Mouse (Mus musculus) CH12.LX (cell line): ENCODE data around the gene Ccdc57. TPM values are rescaled to one million over a fixed set of nuclear protein-coding genes. Genes with fewer than 3 reads are reported as not detected.

Source experiments
- DNase-seq: peaks from one replicate; pipeline ENCODE4 v3.0.0-alpha.2; 2013; ENCODE audit errors: extremely low read depth
- H3K27ac ChIP-seq: 2 replicates; pipeline ENCODE4 v1.5.1; 2012; ENCODE audit warnings: low read depth, mild to moderate bottlenecking, control low read depth, moderate library complexity; ENCODE audit not compliant: insufficient read depth
- H3K27me3 ChIP-seq: replicated peaks from 2 replicates; pipeline ENCODE3; 2012; ENCODE audit warnings: inconsistent platforms
- H3K36me3 ChIP-seq, 2 experiments: replicated peaks in 1 of 2; 2 replicates each; pipeline versions ENCODE3 to v1.6.1; 2012; ENCODE audit warnings: inconsistent platforms in 1 of 2, low read length in 1 of 2, mild to moderate bottlenecking in 1 of 2, mixed read lengths in 1 of 2, moderate library complexity in 1 of 2; ENCODE audit not compliant: control insufficient read depth in 1 of 2, insufficient read depth in 1 of 2
- H3K4me1 ChIP-seq, 2 experiments: 2 replicates each; pipeline ENCODE4 v1.6.1; 2012; ENCODE audit warnings: inconsistent platforms in 1 of 2, moderate library complexity in 1 of 2; ENCODE audit not compliant: insufficient read depth in 2 of 2, control insufficient read depth in 1 of 2
- H3K4me2 ChIP-seq: 2 replicates; pipeline ENCODE4 v1.6.1; 2012; ENCODE audit warnings: low read depth, mild to moderate bottlenecking, control low read depth; ENCODE audit not compliant: poor library complexity, insufficient read depth, severe bottlenecking
- H3K4me3 ChIP-seq, 3 experiments: fragments of 150-350 bp in 1 of 3; sonication (generic) in 1 of 3; replicated peaks in 1 of 3; 2 replicates each; pipeline versions ENCODE3 to v1.5.1; 2011 to 2012; ENCODE audit warnings: low read depth in 2 of 3, low read length in 2 of 3, mild to moderate bottlenecking in 2 of 3, moderate library complexity in 2 of 3, control low read depth in 1 of 3, improper control_type of control experiment in 1 of 3, inconsistent platforms in 1 of 3, mixed read lengths in 1 of 3; ENCODE audit not compliant: poor library complexity in 1 of 3
- H3K79me2 ChIP-seq: replicated peaks from 2 replicates; pipeline ENCODE4 v1.6.1; 2012; ENCODE audit warnings: mild to moderate bottlenecking, moderate library complexity; ENCODE audit not compliant: control insufficient read depth, poor library complexity, insufficient read depth, severe bottlenecking; ENCODE audit errors: extremely low read depth
- H3K9ac ChIP-seq: 2 replicates; pipeline ENCODE4 v1.6.1; 2012; ENCODE audit warnings: low read depth, mild to moderate bottlenecking, control low read depth, moderate library complexity; ENCODE audit not compliant: insufficient read depth
- H3K9me3 ChIP-seq: replicated peaks from 2 replicates; pipeline ENCODE3; 2012; ENCODE audit warnings: low read length, inconsistent platforms, mixed read lengths
- CHD2 ChIP-seq: IDR thresholded peaks from 2 replicates; pipeline ENCODE4 v1.6.1; 2011; ENCODE audit warnings: low read length, improper control_type of control experiment
- E2F4 ChIP-seq: IDR thresholded peaks from 2 replicates; pipeline ENCODE4 v1.6.1; 2011; ENCODE audit warnings: low read depth, low read length, improper control_type of control experiment; ENCODE audit not compliant: insufficient replicate concordance
- GABPA ChIP-seq: IDR thresholded peaks from 2 replicates; pipeline ENCODE4 v1.6.1; 2012; ENCODE audit warnings: low read depth, low read length, improper control_type of control experiment, inconsistent platforms; ENCODE audit not compliant: insufficient replicate concordance
- IRF4 ChIP-seq: IDR thresholded peaks from 2 replicates; pipeline ENCODE4 v1.6.1; 2014; ENCODE audit warnings: low read depth, mild to moderate bottlenecking, inconsistent platforms, low read length, improper control_type of control experiment
- MAZ ChIP-seq: IDR thresholded peaks from 2 replicates; pipeline ENCODE4 v1.6.1; 2012; ENCODE audit warnings: low read depth, mild to moderate bottlenecking, inconsistent platforms, low read length, improper control_type of control experiment, moderate library complexity
- MYC ChIP-seq: IDR thresholded peaks from 2 replicates; pipeline ENCODE4 v1.6.1; 2011; ENCODE audit warnings: low read depth, mild to moderate bottlenecking, improper control_type of control experiment, low read length
- POLR2AphosphoS2 ChIP-seq: IDR thresholded peaks from 2 replicates; pipeline ENCODE4 v1.6.1; 2011; ENCODE audit warnings: low read depth, low read length, improper control_type of control experiment
- RAD21 ChIP-seq: IDR thresholded peaks from 2 replicates; pipeline ENCODE4 v1.6.1; 2011; ENCODE audit warnings: low read depth, mild to moderate bottlenecking, low read length, improper control_type of control experiment, moderate library complexity
- RCOR1 ChIP-seq: conservative IDR thresholded peaks from 2 replicates; pipeline ENCODE4 v1.6.1; 2012; ENCODE audit warnings: low read depth, mild to moderate bottlenecking, inconsistent platforms, low read length, improper control_type of control experiment
- SMC3 ChIP-seq: IDR thresholded peaks from 2 replicates; pipeline ENCODE4 v1.6.1; 2011; ENCODE audit warnings: low read depth, low read length, improper control_type of control experiment
- TCF12 ChIP-seq: IDR thresholded peaks from 2 replicates; pipeline ENCODE4 v1.6.1; 2014; ENCODE audit warnings: low read depth, mild to moderate bottlenecking, inconsistent platforms, low read length, improper control_type of control experiment
- USF2 ChIP-seq: conservative IDR thresholded peaks from 2 replicates; pipeline ENCODE4 v1.6.1; 2011; ENCODE audit warnings: low read depth, low read length, improper control_type of control experiment
- ZKSCAN1 ChIP-seq: IDR thresholded peaks from 2 replicates; pipeline ENCODE4 v1.6.1; 2012; ENCODE audit warnings: low read depth, inconsistent platforms, low read length, improper control_type of control experiment, borderline replicate concordance
- dilution Hi-C: fragments of 300-500 bp; cut with MboI; formaldehyde crosslinking; loops from 2 replicates; pipeline ENCODE4 v1.14.3; 2020; ENCODE audit warnings: low sequenced_read_pairs; ENCODE audit not compliant: extremely low pct_unique_long_range_greater_than_20kb, extremely low pct_ligation_motif_present
- in situ Hi-C: fragments of 300-500 bp; cut with MboI; formaldehyde crosslinking; loops from 3 replicates; pipeline ENCODE4 v1.14.3; 2019; ENCODE audit warnings: low sequenced_read_pairs, low pct_ligation_motif_present, low pct_unique_long_range_greater_than_20kb, mixed read lengths
- polyA plus RNA-seq: library from polyadenylated mRNA; unstranded; fragments of >175 nt; gene quantifications from 2 replicates; pipeline ENCODE4 v1.2.1, GENCODE M21; 2012; ENCODE audit warnings: low read depth; ENCODE audit not compliant: insufficient read length
- total RNA-seq, 2 experiments: library from RNA; depleted of rRNA; stranded (reverse); fragments of 300-350 nt in 1 of 2; fragments of >200 nt in 1 of 2; gene quantifications; 2 replicates each; pipeline ENCODE4 v1.2.3; 2012 to 2014

Gene Ccdc57
- total and polyA plus RNA-seq, 3 experiments = 2.3 to 6.0 (median 5.4) TPM

GRCm38 (mm10) chr11:120883601-120884000, 49.1 kb downstream of the Ccdc57 start:
- no peak overlapping the region for H3K9ac ChIP-seq
- dilution Hi-C loops (no loop called here), in situ Hi-C loops (no loop called here)
- H3K4me2 ChIP-seq = no peak overlapping the region
- TF ChIP-seq SMC3 = no peak
- no peak for TF ChIP-seq RAD21
- no peak for TF ChIP-seq CHD2
- no peak for TF ChIP-seq IRF4
- TF ChIP-seq RCOR1 = no peak
- no peak for TF ChIP-seq E2F4
- TF ChIP-seq MYC = no peak
- no peak for TF ChIP-seq POLR2AphosphoS2
- H3K36me3 ChIP-seq = peaks cover 21 to 57% of the 10 kb centered on the region in 2 experiments
- H3K4me1 ChIP-seq = peaks cover 5 to 23% of the 10 kb centered on the region in 2 experiments
- H3K27me3 ChIP-seq = no peaks in the 10 kb centered on the region
- no peaks in the 10 kb centered on the region for H3K79me2 ChIP-seq
- H3K9me3 ChIP-seq = peaks cover 9% of the 10 kb centered on the region
- H3K27ac ChIP-seq = no peak overlapping the region
- no peak for DNase-seq
- no peak overlapping the region for H3K4me3 ChIP-seq

- Histone ChIP-seq H3K36me3 (peaks cover 24 to 58% of the 10 kb centered on the region in 2 experiments), H3K27ac (no peak overlapping the region), H3K9me3 (peaks cover 7% of the 10 kb centered on the region), H3K4me3 (no peak overlapping the region), H3K4me1 (peaks cover 5 to 23% of the 10 kb centered on the region in 2 experiments), H3K9ac (no peak overlapping the region), H3K79me2 (no peaks in the 10 kb centered on the region), H3K4me2 (no peak overlapping the region), H3K27me3 (no peaks in the 10 kb centered on the region)
- no peak for DNase-seq
- in situ Hi-C loops = no loop called here
- no peak for TF ChIP-seq TCF12
- TF ChIP-seq, all 38 proteins: peak for 0
- dilution Hi-C loops = no loop called here
These were observed 49.7 kb downstream of the Ccdc57 start for GRCm38 (mm10) chr11:120882931-120883330.

- no peaks in the 10 kb centered on the region for H3K4me1 ChIP-seq
- H3K9me3 ChIP-seq = no peaks in the 10 kb centered on the region
- no peak overlapping the region for H3K4me2 ChIP-seq
- TF ChIP-seq SMC3 (no peak), GABPA (no peak), IRF4 (no peak), MAZ (no peak), POLR2AphosphoS2 (no peak), ZKSCAN1 (no peak), USF2 (no peak)
- H3K4me3 ChIP-seq = no peak overlapping the region
- H3K79me2 ChIP-seq = no peaks in the 10 kb centered on the region
- no peak overlapping the region for H3K9ac ChIP-seq
- H3K27me3 ChIP-seq = no peaks in the 10 kb centered on the region
- DNase-seq = no peak
- H3K36me3 ChIP-seq = peaks cover 9 to 35% of the 10 kb centered on the region in 2 experiments
- in situ Hi-C loops = no loop called here
- dilution Hi-C loops = no loop called here
- H3K27ac ChIP-seq = no peak overlapping the region
These were observed 59.5 kb downstream of the Ccdc57 start for GRCm38 (mm10) chr11:120873206-120873605.
